Mouse (Mus musculus) neutrophil, adult 83 days (primary cell): ENCODE results near the gene Fbxo6. TPM values are rescaled to one million over a fixed set of nuclear protein-coding genes. Genes with fewer than 3 reads are reported as not detected.

Experiments
- total RNA-seq, 2 experiments: library from RNA; stranded (reverse); gene quantifications; one replicate each; pipeline ENCODE4 v1.2.4; 2023

The Fbxo6 gene
- 10 to 100 TPM; 13.6 to 18.7 TPM for total RNA-seq

DNA sequence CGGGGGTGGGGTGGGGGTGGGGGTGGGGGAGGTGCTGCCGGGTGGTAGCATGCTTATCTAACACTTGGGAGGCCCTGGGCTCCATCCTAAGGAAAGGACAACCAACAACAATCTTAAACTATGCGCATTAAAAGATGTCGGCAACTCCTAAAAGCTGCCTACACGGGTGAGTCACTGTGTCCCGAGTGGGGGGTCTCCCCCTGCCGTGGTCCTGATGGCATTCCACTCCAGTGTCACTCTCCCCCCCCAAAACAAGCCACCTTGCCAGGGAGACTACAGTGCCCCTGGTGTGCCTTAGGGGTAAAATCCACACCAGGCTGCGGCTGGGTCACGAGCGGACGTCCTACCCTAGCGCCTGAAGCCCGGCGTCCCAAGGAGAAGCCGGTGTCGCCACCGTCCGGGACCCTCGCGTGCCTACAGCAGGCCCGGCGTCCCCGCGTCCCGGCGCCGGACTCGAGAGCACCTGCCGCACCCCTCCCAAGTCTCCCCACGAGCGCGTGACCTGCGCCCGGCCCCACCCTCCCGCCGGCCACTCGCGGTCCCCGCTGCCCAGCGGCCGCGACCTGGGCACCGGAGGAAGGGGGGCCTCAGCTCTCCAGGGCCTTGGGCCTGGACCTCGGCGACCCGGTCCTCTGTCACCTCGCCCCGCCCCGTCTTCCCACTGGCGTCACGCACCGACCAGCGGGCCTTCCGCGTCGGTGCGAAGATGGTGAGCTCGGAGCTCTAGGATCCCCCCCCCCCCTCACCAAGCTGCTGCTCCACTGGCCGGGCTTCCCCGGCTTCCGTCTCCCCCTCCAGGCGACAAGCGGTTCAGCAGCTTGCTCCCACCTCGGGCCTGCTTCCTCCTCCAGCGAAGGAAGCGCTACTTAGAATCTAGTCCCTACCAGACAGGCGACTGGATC, at the start of gene Fbxo6:
TSS of gene Fbxo6 (minus strand) at position 874 of the 902 bp plus-strand sequence.

DNA sequence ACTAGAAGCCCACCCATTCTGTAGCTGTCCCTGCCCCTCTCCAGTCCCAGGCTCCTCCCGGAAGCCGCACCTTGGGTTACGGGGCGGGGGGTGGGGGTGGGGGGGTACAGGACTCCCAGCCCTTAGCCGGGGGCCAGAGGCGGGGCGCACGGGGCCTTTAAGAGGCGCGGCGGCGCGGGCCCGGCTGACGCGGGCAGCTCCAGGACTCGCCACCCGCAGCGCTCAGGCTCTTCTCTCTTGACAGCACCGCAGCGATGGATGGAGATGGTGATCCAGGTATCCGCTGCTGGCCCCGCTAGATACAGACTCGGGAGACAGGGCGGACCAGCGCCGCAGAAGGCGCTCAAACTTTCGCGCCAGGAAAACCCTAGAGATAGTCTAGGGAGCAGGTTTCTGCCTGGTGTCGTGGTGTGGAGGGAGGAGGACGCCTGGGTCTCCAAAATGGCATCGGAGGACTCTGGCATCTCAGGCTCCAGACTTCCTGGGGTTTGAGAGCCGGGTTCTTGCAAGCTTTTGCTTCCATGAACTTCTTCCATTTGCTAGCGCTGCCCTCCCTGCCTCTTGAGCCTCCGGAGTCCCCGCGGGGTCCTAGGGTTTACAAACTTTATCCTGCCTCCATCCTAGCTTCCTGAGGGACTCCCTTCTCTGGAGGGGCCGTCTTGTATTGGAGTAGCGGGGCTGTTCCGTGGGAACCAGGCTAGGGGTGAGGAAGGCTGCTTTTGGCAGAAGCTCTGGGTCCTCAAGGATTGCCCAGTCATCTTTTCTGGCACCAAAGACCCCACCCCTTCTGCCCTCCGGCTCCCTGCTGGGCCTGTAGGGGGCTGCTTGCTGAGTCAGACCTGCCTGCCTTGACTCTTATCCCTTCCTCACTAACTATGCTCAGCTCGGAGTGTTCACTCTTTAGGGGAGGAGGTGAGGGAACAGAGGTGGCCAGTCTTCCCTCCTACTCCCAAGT, 8.8 kb upstream of the Fbxo6 start, which contains the start of the genes Fbxo44 and Fbxo2:
TSS of gene Fbxo44 (minus strand) at position 47 of the 955 bp plus-strand sequence.
TSS of gene Fbxo2 (plus strand) at position 186 of the 955 bp plus-strand sequence.

DNA sequence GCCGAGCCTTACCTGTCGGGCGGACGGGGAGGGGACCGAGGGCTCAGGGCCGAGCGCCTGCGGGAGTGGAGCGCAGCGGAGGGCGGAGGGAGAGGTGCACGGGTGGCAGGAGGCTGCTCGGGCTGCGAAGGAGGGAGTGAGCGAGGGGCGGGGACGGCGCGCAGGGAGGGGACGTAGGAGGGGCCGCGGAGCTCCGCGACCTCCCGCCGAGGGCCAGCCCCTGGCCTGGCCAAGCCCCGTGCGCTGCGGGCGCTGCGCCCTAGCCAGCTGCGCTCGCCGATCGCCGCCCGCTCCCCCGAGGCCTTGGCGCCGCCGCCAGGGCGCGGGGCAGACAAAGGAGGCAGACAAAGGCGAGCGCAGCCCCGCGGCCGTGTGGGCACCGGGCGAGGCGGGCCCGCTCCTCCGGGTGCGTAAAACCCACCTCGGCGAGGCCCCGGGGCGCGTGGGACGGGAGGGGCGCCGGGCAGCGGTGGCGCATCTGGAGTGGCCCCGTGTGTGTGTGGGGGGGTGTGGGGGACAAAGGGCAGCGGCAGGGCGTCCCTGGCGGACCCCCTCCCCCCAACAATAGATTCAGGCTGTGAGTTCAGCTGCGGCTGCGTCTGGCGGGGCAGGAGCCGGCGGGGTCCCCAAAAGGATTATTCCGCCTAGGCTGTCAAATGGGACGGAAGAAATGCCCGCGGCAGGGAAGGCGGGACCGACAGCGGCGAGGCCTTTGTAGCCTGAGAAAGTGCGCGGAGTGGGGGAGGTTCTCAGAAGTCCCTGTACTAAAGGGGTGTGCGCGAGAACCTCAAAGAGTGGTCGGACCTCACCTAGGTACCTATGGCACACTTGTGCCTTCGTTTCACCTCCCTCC, 21.2 kb downstream of the Fbxo6 start, which contains the start of gene Draxin:
TSS of gene Draxin (minus strand) at position 138 of the 853 bp plus-strand sequence.

DNA sequence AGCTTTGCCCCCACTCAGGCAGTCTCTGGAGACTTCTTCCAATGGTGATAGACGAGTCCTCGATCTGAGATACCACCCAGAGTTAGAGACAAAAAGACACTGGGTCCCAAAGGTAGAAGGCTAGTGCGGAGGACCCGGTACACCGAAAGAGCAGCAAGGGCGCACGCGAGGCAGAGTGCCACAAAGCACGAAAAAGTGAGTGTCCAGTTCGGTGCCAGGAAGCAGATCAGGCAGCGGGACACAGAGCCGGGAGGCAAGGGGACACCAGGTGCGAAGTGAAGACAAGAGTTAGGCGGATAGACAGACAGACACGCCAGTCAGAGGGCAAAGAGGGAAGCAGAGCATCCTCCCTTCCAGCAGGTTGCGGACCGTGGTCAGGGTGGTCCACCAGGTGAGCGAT, 21.8 kb downstream of the Fbxo6 start, which contains the start of gene Mad2l2:
TSS of gene Mad2l2 (plus strand) at position 252 of the 400 bp plus-strand sequence.

Other genes with a start within 250 kb of the Fbxo6 start
- gene Mfn2, start 247.4 kb downstream of the Fbxo6 start, total RNA-seq = 10 to 100 TPM; 49.6 to 52.0 TPM
- 10 to 100 TPM; 17.5 to 18.9 TPM for gene Plod1, start 215.4 kb downstream of the Fbxo6 start, total RNA-seq
- gene 2510039O18Rik, start 211.2 kb downstream of the Fbxo6 start, total RNA-seq = 10 to 100 TPM; 56.6 to 59.3 TPM
- not detected for gene Nppb, start 166.4 kb downstream of the Fbxo6 start, total RNA-seq
- gene Nppa, start 151.4 kb downstream of the Fbxo6 start, total RNA-seq = not detected
- gene Clcn6, start 113.3 kb downstream of the Fbxo6 start, total RNA-seq = 10 to 100 TPM in 1 of 2 experiments, 1 to 10 TPM in 1; 9.8 to 10.6 TPM
- gene Mthfr, start 113.1 kb downstream of the Fbxo6 start, total RNA-seq = 10 to 100 TPM in 1 of 2 experiments, 1 to 10 TPM in 1; 10.0 to 14.6 TPM
- 10 to 100 TPM; 66.1 to 70.7 TPM for gene Agtrap, start 64.1 kb downstream of the Fbxo6 start, total RNA-seq
- gene Mad2l2, start 21.8 kb downstream of the Fbxo6 start, total RNA-seq = 10 to 100 TPM; 10.3 to 11.0 TPM
- gene Draxin, start 21.4 kb downstream of the Fbxo6 start, total RNA-seq = under 1 TPM in 1 of 2 experiments, not detected in 1; 0.18 TPM
- gene Fbxo44, start 8.3 kb upstream of the Fbxo6 start, total RNA-seq = under 1 TPM; 0.33 to 0.73 TPM
- gene Fbxo2, start 8.5 kb upstream of the Fbxo6 start, total RNA-seq = not detected
- not detected for gene Disp3, start 135.8 kb upstream of the Fbxo6 start, total RNA-seq